Mouse (Mus musculus): ENCODE results near the gene Rab11fip3. TPM values are rescaled to one million over a fixed set of nuclear protein-coding genes. Genes with fewer than 3 reads are reported as not detected.

The Rab11fip3 gene
- polyA plus RNA-seq, 1 experiment from 2014 or later, result 19.5 TPM

- WGBS, result 70% methylated on average over 9 of the region's 9 CpGs
- H3K36me3 ChIP-seq, result peaks cover 50% of the 10 kb centered on the region
Observed at GRCm38 (mm10) chr17:26021728-26022341, 47.5 kb downstream of the Rab11fip3 start.

GRCm38 (mm10) chr17:26020848-26021347, 48.5 kb downstream of the Rab11fip3 start:
- no peak overlapping the region for H3K27ac ChIP-seq
- no peaks in the 10 kb centered on the region for H3K9me3 ChIP-seq
- peaks cover 50% of the 10 kb centered on the region for H3K36me3 ChIP-seq
- H3K4me2 ChIP-seq (replicated peaks), result no peak overlapping the region
- WGBS, result 91% methylated on average over 7 of the region's 7 CpGs
- H3K27me3 ChIP-seq, result no peaks in the 10 kb centered on the region
- no peak overlapping the region for H3K4me3 ChIP-seq
- ATAC-seq (ENCODE audit: low FRiP score, low read depth), result no peak
- H3K9ac ChIP-seq, result no peak overlapping the region
- H3K4me1 ChIP-seq, result no peaks in the 10 kb centered on the region

More at GRCm38 (mm10) chr17:26021728-26022341, 47.5 kb downstream of the Rab11fip3 start:
- Histone ChIP-seq H3K27ac (no peak overlapping the region), H3K9me3 (no peaks in the 10 kb centered on the region), H3K4me1 (no peaks in the 10 kb centered on the region), H3K27me3 (no peaks in the 10 kb centered on the region), H3K4me2 (replicated peaks) (no peak overlapping the region), H3K4me3 (no peak overlapping the region), H3K9ac (no peak overlapping the region)
- ATAC-seq (ENCODE audit: low FRiP score, low read depth), result no peak

GRCm38 (mm10) chr17:26018388-26018787, 51.0 kb downstream of the Rab11fip3 start:
- no peak overlapping the region for H3K4me3 ChIP-seq
- H3K27ac ChIP-seq, result no peak overlapping the region
- ATAC-seq (ENCODE audit: low FRiP score, low read depth), result no peak
- 0 out of 2 replicates have a peak overlapping the region, but pooled peaks have one; percentile 4 for H3K9ac ChIP-seq
- peaks cover 57% of the 10 kb centered on the region for H3K36me3 ChIP-seq
- H3K27me3 ChIP-seq, result no peaks in the 10 kb centered on the region
- 60% methylated on average over 3 of the region's 3 CpGs for WGBS
- H3K4me2 ChIP-seq (replicated peaks), result no peak overlapping the region
- H3K4me1 ChIP-seq, result no peaks in the 10 kb centered on the region
- H3K9me3 ChIP-seq, result no peaks in the 10 kb centered on the region

- H3K27ac ChIP-seq, result no peak overlapping the region
- no peaks in the 10 kb centered on the region for H3K27me3 ChIP-seq
- 79% methylated on average over 5 of the region's 5 CpGs for WGBS
- no peaks in the 10 kb centered on the region for H3K9me3 ChIP-seq
- no peak for ATAC-seq (ENCODE audit: low FRiP score, low read depth)
- no peak overlapping the region for H3K4me2 ChIP-seq (replicated peaks)
- H3K4me1 ChIP-seq, result no peaks in the 10 kb centered on the region
- no peak overlapping the region for H3K9ac ChIP-seq
- H3K36me3 ChIP-seq, result peaks cover 56% of the 10 kb centered on the region
- H3K4me3 ChIP-seq, result no peak overlapping the region
Observed at GRCm38 (mm10) chr17:26017949-26018348, 51.4 kb downstream of the Rab11fip3 start.

GRCm38 (mm10) chr17:26017021-26017420, 52.3 kb downstream of the Rab11fip3 start:
- H3K4me3 ChIP-seq, result no peak overlapping the region
- no peak overlapping the region for H3K4me2 ChIP-seq (replicated peaks)
- no peak overlapping the region for H3K9ac ChIP-seq
- peaks cover 52% of the 10 kb centered on the region for H3K36me3 ChIP-seq
- no peak overlapping the region for H3K27ac ChIP-seq
- no peak for ATAC-seq (ENCODE audit: low FRiP score, low read depth)
- H3K4me1 ChIP-seq, result no peaks in the 10 kb centered on the region
- WGBS, result 76% methylated on average over 3 of the region's 3 CpGs
- no peaks in the 10 kb centered on the region for H3K9me3 ChIP-seq
- no peaks in the 10 kb centered on the region for H3K27me3 ChIP-seq

GRCm38 (mm10) chr17:26013711-26014110, 55.6 kb downstream of the Rab11fip3 start:
- ATAC-seq (ENCODE audit: low FRiP score, low read depth), result no peak
- Histone ChIP-seq H3K27me3 (no peaks in the 10 kb centered on the region), H3K9me3 (no peaks in the 10 kb centered on the region), H3K4me1 (no peaks in the 10 kb centered on the region), H3K4me2 (replicated peaks) (no peak overlapping the region), H3K27ac (no peak overlapping the region), H3K4me3 (no peak overlapping the region), H3K9ac (no peak overlapping the region), H3K36me3 (peaks cover 65% of the 10 kb centered on the region)
- 90% methylated on average over 10 of the region's 10 CpGs for WGBS

- 6% methylated on average over 15 of the region's 15 CpGs for WGBS
- Histone ChIP-seq H3K27me3 (no peaks in the 10 kb centered on the region), H3K27ac (no peak overlapping the region), H3K36me3 (peaks cover 72% of the 10 kb centered on the region), H3K4me1 (no peaks in the 10 kb centered on the region), H3K4me2 (replicated peaks) (peak overlapping the region; percentile 28), H3K9ac (0 out of 2 replicates have a peak overlapping the region, but pooled peaks have one; percentile 25), H3K4me3 (no peak overlapping the region), H3K9me3 (no peaks in the 10 kb centered on the region)
- ATAC-seq (ENCODE audit: low FRiP score, low read depth), result peak; percentile 58; the same call in 1 of the 2 replicates
Observed at GRCm38 (mm10) chr17:26011841-26012460, 57.4 kb downstream of the Rab11fip3 start.

- no peaks in the 10 kb centered on the region for H3K9me3 ChIP-seq
- 36% methylated on average over 4 of the region's 4 CpGs for WGBS
- H3K27ac ChIP-seq, result no peak overlapping the region
- H3K4me1 ChIP-seq, result no peaks in the 10 kb centered on the region
- H3K4me3 ChIP-seq, result no peak overlapping the region
- peaks cover 77% of the 10 kb centered on the region for H3K36me3 ChIP-seq
- H3K4me2 ChIP-seq (replicated peaks), result no peak overlapping the region
- ATAC-seq (ENCODE audit: low FRiP score, low read depth), result peak; percentile 63; the same call in 1 of the 2 replicates
- H3K9ac ChIP-seq, result no peak overlapping the region
- H3K27me3 ChIP-seq, result no peaks in the 10 kb centered on the region
Observed at GRCm38 (mm10) chr17:26009540-26009939, 59.8 kb downstream of the Rab11fip3 start.

- Histone ChIP-seq H3K27me3 (no peaks in the 10 kb centered on the region), H3K4me3 (no peak overlapping the region), H3K9ac (no peak overlapping the region), H3K36me3 (peaks cover 78% of the 10 kb centered on the region), H3K4me1 (no peaks in the 10 kb centered on the region), H3K27ac (no peak overlapping the region), H3K9me3 (no peaks in the 10 kb centered on the region), H3K4me2 (replicated peaks) (no peak overlapping the region)
- 85% methylated on average over 7 of the region's 7 CpGs for WGBS
- ATAC-seq (ENCODE audit: low FRiP score, low read depth), result no peak
Observed at GRCm38 (mm10) chr17:26008787-26009186, 60.6 kb downstream of the Rab11fip3 start.

- H3K27me3 ChIP-seq, result no peaks in the 10 kb centered on the region
- no peak overlapping the region for H3K4me2 ChIP-seq (replicated peaks)
- no peaks in the 10 kb centered on the region for H3K4me1 ChIP-seq
- H3K9ac ChIP-seq, result no peak overlapping the region
- H3K4me3 ChIP-seq, result no peak overlapping the region
- no peak for ATAC-seq (ENCODE audit: low FRiP score, low read depth)
- peaks cover 78% of the 10 kb centered on the region for H3K36me3 ChIP-seq
- H3K27ac ChIP-seq, result no peak overlapping the region
- no peaks in the 10 kb centered on the region for H3K9me3 ChIP-seq
Observed at GRCm38 (mm10) chr17:26008331-26008730, 61.0 kb downstream of the Rab11fip3 start.

- no peak overlapping the region for H3K4me2 ChIP-seq (replicated peaks)
- H3K9me3 ChIP-seq, result no peaks in the 10 kb centered on the region
- 82% methylated on average over 2 of the region's 2 CpGs for WGBS
- H3K27me3 ChIP-seq, result no peaks in the 10 kb centered on the region
- no peaks in the 10 kb centered on the region for H3K4me1 ChIP-seq
- ATAC-seq (ENCODE audit: low FRiP score, low read depth), result no peak
- peaks cover 80% of the 10 kb centered on the region for H3K36me3 ChIP-seq
- no peak overlapping the region for H3K27ac ChIP-seq
- H3K9ac ChIP-seq, result no peak overlapping the region
- no peak overlapping the region for H3K4me3 ChIP-seq
Observed at GRCm38 (mm10) chr17:26007646-26008045, 61.7 kb downstream of the Rab11fip3 start.

- no peak overlapping the region for H3K4me3 ChIP-seq
- H3K27ac ChIP-seq, result no peak overlapping the region
- no peaks in the 10 kb centered on the region for H3K27me3 ChIP-seq
- H3K4me2 ChIP-seq (replicated peaks), result no peak overlapping the region
- H3K9ac ChIP-seq, result no peak overlapping the region
- WGBS, result 65% methylated on average over 10 of the region's 10 CpGs
- H3K36me3 ChIP-seq, result peaks cover 77% of the 10 kb centered on the region
- ATAC-seq (ENCODE audit: low FRiP score, low read depth), result no peak
- no peaks in the 10 kb centered on the region for H3K9me3 ChIP-seq
- H3K4me1 ChIP-seq, result no peaks in the 10 kb centered on the region
Observed at GRCm38 (mm10) chr17:26005731-26006450, 63.5 kb downstream of the Rab11fip3 start.
